Mouse (Mus musculus) kidney, adult 10 weeks (tissue): ENCODE results near the gene Carf. TPM values are rescaled to one million over a fixed set of nuclear protein-coding genes. Genes with fewer than 3 reads are reported as not detected.

Source experiments
- polyA plus RNA-seq: library from polyadenylated mRNA; stranded (reverse); fragments of 350-450 nt; fragmentation: Illumina TruSeq; extraction: RNeasy Lipid Tissue Mini Kit (QIAGEN cat#74804); gene quantifications from one replicate; pipeline ENCODE4 v1.2.3, GENCODE M21; 2014; ENCODE audit warnings: low read depth, low replicate concordance

The Carf gene
- polyA plus RNA-seq = 9.1 TPM

DNA sequence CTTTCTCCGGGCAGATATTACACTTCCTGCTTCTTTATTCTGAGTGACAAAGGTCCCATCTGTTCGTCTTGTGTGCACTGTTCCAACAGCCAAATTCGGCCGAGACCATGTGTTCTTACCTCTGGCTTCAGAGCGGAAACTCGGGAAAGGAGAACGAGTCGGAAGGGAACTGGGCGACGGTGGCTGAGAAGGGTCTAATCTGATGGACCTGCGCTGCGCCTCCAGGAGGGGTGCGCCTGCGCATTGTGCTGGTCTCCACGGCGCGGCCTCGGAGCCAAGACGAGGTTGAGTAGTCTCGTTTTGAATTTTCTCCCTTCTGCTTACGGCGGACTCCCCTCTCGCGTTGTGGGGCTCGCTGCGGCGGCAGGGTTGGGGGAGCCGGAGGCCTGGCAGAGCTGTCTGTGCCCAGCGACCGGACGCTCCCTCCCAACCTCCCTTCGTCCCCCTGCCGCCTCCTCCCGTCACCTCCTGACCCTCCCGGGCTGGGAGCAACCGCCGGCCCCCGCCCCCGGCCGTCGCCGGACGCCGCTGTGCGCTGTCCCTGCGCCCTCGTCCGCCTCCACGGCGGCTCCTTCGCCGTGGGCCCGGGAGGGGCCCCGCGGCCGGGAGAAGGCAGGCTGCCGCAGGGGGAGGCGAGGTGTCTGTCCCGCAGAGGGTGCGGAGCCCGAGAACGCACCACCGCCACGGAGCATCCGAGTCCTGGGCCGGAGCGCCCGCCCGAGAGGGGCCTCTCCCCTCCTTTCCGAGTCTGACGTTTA, at the start of gene Carf, which contains the start of gene Wdr12:
Carf (plus strand) TSS at position 224 of the 758 bp plus-strand sequence.
Wdr12 (minus strand) TSS at position 622 of the 758 bp plus-strand sequence.

DNA sequence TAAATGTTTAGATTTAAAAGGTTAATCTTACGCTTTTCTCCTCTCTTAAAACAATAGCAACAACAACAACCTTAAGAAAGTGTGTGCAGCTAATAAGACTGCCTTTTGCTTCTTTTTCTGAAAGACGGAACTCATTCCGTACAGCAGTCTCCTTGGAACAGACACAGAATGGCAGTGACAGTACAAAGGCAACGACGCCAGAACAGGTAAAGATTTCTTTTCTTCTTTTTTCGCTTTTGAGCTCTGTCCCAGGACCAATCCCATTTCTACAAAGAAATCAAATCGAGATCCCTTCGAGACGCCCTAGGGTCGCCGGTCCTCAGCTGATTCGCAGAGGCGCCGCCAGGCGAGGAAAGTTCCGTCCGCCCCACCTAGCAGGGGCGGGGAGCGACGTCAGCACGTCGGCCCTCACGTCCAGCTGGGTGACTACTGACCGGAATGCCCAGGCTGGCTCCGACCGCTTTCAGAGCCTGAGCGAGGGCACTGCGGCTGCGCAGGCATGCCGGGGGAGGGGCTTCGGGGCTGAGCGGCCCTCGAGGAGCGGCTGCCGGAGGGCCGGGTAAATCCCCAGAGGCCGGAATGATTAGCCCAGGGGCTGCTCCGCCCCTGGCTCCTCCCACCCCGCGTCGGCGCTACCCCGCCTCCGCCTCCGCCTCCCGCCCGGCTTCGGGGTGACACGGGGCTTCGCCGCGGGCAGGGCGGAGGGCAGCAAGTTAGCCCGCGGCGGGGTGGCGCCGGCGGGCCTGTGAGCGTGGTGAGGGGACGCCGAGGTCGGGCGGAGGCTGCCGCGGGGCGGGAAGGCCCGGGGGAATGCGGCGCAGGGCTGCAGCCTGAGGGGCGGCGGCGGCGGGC, 82.1 kb downstream of the Carf start, which contains the start of gene Nbeal1:
Nbeal1 (plus strand) TSS at position 668 of the 852 bp plus-strand sequence.

Other genes starting within 250 kb of the Carf start
- gene Fam117b, start 185.2 kb upstream of the Carf start, polyA plus RNA-seq = 39.6 TPM
- gene Ica1l, start 55.1 kb upstream of the Carf start, polyA plus RNA-seq = not detected
- 18.2 TPM for gene Wdr12, start 398 bp downstream of the Carf start, polyA plus RNA-seq
- 47.5 TPM for gene Nbeal1, start 82.4 kb downstream of the Carf start, polyA plus RNA-seq
- 41.6 TPM for gene Cyp20a1, start 245.1 kb downstream of the Carf start, polyA plus RNA-seq